Mouse (Mus musculus) spleen, adult 18-20 months (tissue): ENCODE data around the gene Pnpla3.
"Not testable (repeated sequence)": the region's sequence is repeated elsewhere in the genome, so short reads cannot be mapped to it uniquely, and the experiment has no call there.

Source experiments
- DNase-seq, 2 experiments: peaks; one replicate each; pipeline ENCODE4 v3.0.0; 2022; ENCODE audit warnings: mixed read lengths in 2 of 2

Pnpla3 gene

DNA sequence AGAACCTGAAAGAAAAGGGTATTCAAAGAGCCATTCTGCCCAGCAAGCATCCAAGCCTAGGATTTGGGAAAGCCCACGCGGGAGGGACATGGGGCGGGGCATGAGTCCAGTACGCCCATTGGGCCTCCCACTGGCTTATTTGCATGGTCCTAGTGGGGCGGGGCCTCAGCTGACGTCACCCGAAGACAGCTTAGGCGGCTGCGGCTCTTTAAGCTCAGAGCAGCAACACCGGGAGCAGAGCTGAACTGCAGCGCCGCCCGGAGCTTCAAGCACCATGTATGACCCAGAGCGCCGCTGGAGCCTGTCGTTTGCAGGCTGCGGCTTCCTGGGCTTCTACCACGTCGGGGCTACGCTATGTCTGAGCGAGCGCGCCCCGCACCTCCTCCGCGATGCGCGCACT lies at the start of gene Pnpla3:
TSS of gene Pnpla3 (plus strand) at position 238 of the 400 bp plus-strand sequence.
- peak; percentile 46 to 59 for DNase-seq

DNA sequence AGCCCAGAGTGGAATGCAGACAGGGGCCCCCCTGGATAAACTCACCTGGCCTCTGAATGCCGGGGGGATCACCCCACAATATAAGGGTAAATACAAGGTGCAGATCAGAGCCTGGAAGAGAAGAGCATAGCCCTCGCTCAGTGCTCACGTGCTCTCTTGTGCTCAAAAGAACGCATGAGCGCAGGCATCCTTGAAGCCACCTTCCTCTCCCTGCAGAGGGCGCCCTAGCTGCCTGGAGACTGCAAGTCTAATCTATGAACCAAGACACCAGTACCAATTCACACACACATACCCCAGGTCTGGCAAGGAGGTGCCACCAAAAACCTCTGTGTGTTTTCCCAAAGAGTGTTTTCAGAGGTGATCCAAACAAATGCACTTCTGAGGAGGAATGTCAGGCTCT lies 47.0 kb upstream of the Pnpla3 start:
- DNase-seq, result no peak

DNA sequence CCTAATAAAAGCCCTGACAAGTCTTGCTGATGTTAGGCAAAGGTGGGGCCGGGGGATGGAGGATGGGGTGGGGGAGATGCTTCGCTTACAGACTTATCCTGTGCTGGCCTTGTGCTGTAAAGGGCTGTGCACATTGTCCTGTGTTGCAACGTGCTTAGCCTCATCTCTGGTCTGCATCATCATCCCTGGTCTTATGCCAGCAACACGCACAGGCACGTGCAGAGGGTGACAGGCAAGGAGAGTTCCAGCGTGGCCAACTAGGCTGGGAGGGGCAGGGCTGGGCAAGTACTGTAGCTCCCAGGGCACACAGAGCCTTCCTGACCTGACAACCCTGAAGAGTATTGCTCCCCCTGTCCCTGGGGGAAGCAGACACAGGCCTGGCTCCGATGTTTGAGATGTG lies 46.6 kb upstream of the Pnpla3 start:
- no peak for DNase-seq

DNA sequence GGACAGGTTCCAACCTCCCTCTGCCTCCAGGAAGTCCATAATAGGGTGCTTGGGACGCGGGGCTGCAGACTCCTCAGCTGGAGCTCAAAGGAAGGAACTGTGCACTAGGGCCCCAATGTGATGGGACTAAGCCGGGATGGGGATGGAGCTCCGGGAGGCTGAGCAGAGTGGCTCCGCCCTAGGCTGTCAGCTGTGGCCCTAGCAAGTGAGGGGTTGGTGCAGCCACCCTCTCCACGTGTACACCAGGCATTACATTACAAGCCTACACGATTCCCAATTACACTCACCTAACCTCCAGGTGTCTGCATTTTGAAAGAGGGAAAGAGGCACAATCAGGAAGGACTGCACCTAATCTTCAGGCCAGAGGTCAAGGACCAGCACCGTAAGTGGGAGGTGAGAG lies 44.6 kb upstream of the Pnpla3 start, which contains the start of gene Pnpla5:
TSS of gene Pnpla5 (minus strand) at position 101 of the 400 bp plus-strand sequence.
- no peak for DNase-seq

DNA sequence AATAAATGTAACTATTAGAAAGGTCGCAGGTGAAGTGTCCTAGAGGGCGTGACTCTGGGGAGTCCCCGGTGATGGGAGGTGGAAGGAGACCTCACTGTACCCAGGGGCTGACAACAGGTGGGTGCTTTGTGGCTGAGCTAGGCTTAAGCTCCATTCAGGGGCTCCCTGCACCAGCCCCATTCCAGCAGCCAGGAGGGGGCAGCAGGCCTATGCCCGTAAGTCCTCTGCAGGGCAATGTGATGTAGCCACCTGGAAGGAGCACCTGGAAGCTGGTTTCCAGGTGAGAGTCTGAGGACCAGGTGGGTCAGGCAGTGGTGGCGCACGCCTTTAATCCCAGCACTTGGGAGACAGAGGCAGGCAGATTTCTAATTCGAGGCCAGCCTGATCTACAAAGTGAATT lies 43.6 kb upstream of the Pnpla3 start:
- no peak for DNase-seq

DNA sequence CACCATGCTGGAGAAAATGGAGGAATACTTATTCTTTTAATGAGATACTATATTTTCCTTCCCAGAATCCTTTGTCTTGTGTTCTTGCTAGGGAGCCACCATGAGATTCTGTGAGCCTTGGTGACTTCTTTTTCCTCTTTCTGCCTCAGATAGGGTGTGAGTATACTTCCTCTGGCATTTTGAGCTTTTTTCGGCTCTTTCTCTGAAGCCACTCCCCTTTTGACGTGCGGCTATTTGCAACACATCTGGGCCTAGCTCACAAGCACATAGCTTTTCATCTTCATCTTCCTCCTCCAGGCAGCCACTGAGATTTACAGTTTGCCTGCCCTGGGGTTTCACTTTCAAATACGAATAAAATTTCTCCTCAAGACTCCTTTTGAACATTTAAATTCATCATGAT lies 41.2 kb upstream of the Pnpla3 start:
- DNase-seq, result no peak

DNA sequence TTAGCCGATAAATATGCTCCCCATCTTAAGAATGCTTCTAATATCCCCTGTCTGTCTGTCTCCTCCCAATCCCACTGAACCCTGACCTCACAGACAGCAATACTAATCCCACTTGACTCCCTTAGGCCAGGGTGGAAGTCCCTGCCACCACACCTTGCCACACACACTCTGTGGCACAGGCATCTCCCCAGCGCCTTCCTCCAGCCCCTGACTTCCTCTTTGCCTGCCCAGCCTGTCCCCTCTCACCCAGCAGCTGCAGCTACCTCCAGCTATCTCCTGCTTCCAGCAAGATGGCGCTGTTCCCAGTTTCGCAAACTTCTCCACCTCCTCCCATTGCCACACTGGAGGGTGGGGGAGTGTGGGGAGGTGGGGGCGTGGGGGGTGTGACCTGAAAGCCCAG lies 40.8 kb upstream of the Pnpla3 start:
- DNase-seq, result no peak

DNA sequence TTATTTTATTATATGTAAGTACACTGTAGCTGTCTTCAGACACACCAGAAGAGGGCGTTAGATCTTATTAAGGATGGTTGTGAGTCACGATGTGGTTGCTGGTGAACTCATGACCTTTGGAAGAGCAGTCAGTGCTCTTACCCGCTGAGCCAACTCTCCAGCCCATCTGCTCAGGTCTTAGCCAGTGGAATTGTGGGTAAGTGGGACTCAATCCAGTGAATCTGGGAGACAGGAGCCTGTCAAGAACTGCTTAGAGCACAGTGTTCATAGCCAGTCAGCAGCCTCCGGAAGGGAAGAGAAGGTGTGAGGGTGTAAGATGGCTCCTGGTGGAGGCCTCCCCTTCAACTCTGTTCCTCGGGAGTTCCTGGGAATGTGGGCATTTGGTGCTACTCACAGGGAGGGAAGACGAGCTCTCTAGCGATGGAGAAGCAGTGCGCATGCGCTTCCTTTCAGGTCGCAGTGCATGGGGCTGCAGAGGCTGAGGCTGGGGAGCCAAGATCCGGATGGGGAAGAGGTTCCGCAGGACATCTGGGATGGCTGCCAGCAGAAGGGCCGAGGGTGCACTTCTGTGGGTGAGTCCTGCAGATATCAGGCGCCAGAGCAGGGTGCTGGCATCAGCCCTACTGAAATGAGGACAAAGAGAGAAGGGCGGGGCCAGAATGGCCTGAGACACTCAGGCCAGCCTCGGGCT lies 36.4 kb upstream of the Pnpla3 start:
- no peak for DNase-seq

DNA sequence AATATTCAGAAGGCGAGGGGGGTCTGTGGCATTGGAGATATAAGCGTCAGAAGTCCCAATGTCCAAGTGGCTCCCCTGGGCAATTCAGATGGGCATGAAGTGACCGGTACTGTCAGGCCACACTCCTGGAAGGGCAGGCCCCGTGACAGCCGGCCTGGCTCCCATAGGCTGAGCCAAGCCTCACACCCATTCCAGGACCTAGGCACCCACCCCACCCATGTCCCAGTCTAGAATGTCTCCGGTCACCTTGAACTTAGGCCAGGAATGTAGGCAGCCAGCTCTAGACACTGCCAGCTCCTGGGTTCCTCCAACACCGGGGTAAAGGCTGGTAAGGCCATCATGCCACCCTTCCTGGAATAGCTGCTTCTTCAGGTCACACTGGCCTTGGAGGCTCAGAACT lies 35.7 kb upstream of the Pnpla3 start:
- no peak for DNase-seq

DNA sequence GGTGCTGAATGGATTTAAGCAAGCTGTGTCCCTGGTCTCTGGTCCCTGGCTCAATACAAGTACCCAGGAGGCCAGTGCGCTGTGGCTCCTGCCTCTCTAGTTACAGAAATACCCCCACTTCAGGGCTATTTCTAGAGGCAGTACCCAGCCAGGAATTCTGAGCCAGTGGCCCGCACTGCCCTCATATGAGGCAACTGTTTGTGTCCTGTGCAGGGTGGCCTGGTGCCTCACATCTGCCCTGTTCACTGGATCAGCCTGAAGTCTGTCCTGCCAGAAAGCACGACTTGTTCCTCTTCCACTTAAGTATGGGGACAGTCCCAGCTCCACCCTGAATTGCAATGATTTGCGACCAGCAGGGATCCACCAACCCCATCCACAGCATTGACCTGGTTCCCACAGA lies 34.2 kb upstream of the Pnpla3 start:
- DNase-seq, result no peak

DNA sequence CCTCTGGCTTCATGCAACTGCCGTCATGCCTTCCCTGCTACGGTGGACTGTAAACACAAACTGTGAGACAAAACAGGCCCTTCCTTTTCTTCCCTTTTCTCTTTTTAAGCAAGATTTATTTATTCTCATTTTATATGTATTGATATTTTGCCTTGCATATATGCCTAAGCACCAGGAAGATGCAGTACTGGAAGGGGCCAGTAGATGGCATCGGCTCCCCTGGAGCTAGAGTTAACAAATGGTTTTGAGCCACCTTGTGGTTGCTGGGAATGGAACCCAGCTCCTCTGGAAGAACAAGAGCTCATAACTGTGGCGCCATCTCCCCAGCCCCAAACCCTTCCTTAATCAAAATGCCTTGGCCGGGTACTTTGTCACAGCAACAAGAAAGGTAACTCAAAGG lies 32.2 kb upstream of the Pnpla3 start:
- DNase-seq, result peak in 1 of 2 experiments; percentile 41

DNA sequence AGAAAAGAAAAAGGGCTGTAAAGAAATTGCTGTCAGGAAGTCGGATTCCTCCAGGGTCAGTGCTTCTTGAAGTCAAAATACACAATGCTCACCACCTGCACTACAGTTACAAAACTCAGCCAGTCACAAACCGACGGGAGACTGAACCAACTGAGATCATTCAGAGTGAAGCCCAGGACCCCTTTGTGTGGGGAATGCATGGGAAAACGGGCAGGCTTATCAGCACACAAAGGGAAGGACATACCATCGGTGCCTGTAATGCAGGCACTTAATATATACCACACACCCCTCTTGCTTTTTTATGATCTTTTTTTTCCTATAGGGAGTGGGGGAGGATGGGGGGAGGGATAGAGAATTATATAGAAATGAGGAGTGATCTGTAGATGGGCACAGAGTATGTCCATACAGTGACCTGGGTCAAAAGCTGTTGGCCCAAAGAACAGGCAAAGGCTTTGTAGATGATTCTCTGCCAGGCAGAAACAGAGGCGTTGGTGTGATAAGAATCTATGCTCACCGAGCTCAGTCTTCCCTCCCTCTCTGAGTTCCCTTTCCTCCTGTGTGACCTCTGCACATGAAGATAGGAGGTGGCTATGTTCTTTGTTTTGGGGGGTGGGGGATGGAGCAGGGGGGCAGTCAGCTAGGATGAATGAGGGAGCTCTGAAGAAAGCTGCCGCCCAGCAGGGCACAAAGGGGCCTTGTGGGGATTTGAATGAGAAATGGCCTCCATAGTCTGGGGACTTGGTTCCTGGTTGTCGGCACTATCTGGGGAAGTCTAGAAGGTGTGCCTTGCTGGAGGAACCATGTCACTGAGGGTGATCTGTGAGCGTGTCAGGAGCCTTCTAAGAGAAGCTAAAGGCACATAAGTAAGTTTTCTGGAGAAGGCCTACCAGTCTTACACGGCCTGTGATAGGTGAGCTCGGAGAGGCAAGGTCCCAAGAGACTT lies 30.9 kb upstream of the Pnpla3 start:
- DNase-seq, result no peak

DNA sequence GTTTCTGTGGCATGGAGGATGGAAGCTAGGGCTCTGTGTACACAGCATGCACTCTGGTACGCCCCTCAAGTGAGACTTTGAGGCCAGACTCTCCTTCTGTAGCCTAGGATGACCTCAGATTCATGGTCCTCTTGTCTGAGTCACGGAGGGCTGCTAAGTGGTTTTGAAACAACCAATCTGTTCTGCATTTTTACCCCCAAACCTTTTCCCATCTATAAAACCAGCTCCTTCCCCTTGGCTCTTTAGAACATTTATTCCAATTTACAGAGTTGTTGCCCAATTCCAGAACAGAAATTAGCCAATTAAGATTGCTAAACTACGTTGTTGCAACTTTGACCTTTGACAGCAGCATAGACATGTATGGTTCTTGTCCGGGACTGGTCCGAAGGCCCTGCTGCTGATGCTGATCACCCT lies 28.0 kb upstream of the Pnpla3 start:
- no peak for DNase-seq

DNA sequence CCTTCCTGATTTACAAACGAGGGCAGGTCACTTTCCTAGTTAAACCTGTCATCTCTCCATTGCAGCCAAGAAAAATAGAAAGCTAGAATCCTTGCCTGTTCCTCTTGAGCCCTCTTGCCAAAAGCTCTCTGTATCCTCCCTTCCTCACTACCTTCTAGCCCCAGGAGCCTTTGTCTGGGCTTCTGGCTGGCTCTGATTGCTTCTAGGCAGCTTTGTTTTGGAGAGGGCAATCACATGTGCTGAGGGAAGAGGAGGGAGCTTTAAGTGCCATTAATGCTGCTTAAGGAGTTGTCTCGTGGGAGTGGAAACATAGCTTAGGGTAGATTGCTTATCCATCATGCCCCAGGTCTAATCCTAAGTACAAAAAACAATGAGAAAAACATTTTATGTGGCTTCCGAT lies 27.5 kb upstream of the Pnpla3 start:
- DNase-seq, result no peak

DNA sequence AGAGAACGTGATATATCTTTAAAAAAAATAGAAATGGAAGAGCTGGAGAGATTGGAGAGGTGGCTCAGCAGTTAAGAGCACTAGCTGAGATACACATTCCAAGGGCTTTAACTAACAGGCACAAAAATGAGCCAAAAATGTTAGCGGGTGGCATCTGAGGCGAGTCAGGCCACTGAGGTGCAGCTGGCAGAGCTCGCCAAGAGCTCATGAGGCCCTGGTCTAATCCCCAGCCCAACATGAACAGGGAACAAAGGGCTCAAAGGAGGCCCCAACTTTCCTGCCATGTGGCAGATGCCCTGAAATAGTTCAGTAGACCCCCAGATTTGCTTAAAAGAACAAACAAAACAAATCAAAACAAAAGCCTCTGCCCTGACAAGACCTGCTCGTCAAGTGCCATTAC lies 26.7 kb upstream of the Pnpla3 start:
- DNase-seq, result no peak

DNA sequence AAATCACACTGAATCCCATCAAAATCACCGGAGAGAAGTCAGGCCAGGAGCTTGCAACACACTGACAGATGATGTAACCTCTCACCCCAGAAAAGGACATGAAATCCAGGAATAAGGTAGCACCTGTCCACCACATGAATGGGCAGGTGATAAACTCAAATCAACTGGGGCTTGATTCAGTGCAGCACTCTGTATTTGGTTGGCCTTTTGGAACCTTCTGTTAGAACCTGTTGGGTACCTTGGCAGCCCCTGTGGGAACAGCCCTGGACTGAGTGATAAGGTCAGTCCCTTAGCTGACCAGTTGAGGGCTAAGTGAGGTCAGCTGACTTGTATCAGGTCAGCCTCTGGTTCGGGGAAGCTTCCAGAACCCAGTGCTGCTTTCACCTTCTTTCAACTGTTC lies 11.5 kb upstream of the Pnpla3 start:
- no peak for DNase-seq

DNA sequence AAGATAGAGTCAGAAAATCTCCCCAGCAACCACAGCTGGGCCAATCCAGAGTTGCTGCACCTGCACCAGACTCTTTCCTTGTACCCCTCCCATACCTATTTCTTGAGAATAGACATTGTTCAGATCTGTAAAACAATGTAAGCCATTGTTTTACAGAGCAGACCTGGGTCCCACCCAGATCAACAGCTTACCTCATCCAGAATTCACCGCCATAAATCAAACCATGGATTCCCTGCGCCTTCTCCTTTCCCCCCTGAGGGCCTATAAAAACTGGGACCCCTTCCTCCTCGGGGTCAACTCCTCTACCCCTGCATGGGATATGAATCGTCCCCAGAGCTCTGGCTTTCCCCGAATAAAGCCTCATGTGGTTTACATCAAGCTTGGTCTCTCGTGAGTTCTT lies 10.1 kb upstream of the Pnpla3 start:
- DNase-seq, result not testable (repeated sequence)

DNA sequence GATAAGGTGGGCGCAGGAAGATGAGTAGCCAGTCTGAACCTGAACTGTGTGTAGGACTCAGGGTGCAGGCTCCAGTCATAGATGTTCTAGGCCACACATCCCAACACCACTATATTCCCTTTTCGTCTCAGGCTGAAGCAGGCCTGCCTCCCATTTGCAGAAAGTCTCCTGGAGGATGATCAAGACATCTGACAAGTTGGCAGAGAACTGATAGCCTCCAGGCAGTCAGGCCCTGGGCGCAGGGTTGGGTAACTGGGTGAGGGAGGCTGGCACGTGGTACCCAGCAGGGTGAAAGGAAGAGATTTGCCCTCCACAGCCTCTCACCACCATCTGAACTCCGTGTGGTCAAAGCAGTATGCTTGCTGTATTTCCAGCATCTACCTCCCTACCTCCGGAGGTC lies 5.8 kb upstream of the Pnpla3 start:
- DNase-seq, result no peak

DNA sequence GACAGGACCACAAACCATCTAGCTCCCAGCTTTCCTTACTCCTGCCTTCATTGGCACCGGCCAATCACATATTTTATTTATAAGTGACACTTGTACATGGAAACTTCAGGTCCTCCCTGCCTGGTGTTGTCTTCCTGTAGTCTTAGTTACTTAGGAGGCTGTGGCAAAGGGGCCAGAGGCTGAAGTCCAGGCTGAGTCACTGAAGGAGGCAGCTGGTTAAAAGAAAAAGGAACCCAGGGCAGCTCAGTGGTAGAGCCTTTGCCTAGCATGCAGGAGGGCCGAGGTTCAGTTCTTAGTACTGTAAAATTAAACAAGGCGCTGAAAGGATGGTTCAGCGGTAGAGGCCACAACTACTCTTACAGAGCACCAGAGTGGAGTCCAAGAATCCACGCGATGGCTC lies 819 bp upstream of the Pnpla3 start:
- DNase-seq, result no peak

DNA sequence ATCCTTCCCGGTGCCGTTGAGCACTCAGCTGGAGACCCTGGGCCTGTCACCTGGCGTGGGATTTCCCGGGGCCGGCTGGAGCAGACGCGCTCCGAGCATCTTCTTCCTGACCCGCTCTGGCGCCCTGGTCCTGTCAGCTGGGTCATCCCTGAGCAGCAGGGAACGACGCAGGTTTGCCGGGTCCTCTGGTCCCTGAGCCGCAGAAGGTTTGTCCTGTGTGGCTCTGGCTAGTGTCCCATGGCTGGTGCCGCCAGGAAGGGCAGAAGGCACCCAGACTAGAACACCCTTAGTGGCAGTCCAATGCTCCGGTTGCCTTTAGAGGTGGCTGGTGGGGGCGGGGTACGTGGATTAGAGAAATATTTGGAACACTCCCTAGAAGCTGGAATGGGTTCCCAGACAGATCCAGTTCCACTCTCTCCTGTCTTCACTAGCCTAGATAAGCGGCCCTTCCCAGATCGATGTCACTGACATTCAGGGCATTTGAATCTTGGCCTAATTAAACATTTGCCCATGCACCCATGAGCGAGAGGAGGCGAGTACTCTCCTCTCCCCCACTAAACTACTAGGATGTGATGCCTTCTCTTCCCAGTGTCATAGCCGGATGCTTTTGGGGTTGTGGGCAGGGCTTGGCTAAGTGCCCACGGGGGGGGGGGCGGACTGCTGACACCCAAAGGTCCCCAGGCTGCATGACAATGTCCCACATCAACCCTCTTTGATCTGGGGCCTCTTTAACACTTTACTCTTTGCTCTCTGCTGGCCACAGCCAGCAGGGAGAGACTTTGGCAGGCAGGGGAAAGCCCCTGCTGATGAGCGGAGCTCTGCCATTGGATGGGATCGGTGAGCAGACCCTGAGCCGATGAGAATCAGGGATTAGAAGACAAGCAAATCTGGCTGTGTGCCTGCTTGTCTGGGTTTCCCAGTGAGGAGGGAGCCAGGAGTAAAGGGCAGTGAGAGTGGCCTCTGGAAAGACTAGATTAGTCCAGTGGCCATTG lies 829 bp downstream of the Pnpla3 start:
- no peak for DNase-seq

DNA sequence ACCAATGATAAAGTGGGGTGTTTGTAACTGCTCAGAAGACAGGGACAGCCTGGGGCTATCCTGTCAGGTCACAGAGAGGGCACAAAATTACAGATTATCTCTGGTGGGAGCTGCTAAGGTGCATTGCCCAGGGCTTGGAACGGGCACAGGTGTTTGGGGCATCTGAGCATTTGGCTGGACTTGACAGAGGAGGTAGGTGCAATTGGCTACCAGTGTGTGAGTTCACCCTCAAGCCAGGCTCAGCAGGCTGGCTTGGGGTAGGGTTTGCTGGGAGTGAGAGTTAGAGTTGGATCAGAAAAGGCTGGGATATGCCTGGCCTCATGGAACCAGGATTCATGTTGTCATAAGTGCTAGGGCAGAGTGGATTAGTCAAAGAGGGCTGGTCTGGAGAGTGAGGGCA lies 1.9 kb downstream of the Pnpla3 start:
- no peak for DNase-seq

DNA sequence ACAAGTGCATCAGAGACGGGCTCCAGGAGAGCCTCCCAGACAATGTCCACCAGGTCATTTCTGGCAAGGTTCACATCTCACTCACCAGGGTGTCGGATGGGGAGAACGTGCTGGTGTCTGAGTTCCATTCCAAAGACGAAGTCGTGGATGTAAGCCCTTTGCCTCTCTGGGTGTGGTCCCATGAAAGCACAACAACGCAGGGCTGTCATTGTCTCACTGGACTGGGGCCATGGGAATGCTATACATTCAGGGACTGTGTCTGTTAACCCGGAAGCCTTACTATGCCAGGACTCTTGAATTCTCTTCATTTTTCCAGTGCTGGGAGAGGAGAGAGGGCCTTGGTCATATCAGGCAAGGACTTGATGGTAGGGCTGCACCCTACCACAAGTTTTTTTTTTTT lies 3.5 kb downstream of the Pnpla3 start:
- no peak for DNase-seq

DNA sequence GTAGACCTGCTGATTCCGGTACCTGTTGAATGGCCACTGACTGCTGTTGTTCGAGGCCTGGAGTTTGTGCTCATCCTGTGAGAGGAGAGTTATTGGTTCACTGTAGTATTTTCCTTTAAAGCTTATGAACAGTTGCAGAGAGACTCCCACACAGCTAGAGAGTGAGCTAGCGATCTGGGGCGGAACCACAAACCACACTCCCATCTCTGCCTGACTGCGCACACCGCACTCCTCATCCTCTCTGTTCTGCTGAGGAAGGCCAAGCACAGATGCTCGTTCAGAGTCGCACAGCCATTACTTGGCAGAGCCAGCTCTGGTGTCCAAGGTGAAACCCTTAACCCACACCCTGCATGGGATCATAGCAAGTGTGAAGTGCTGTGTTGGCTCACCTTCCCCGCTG lies 11.1 kb downstream of the Pnpla3 start:
- DNase-seq, result no peak
